Mouse (Mus musculus): Measurements from ENCODE around the gene Ccl8. TPM values are rescaled to one million over a fixed set of nuclear protein-coding genes. Genes with fewer than 3 reads are reported as not detected.

Ccl8 gene
- polyA plus RNA-seq (2012; rRNA removed): not detected in 2 replicates
- not detected in 2 replicates for polyA plus RNA-seq (2014; fragmentation: Nextera tagmentation; extraction: Ambion mirVana)

DNA sequence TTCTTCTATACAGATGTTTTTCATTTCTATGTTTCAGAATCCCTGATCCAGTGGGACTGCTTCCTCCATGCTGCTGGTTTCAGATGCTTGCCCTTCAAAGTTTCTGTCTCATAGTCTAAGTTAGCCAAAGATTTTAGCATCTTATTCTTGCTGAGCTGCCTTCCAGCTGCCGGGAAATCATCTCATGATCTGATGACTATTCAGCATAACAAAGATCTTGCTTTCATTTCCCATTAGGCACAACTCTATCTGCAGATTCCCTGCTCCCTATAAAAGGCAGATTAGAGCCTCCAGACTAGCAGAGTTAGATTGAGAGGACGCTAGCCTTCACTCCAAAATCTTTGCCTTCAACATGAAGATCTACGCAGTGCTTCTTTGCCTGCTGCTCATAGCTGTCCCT is at the start of gene Ccl8:
Gene Ccl8 (plus strand): TSS at position 301 of the 400 bp plus-strand sequence.
- ATAC-seq (ENCODE audit: insufficient read depth): no peak
- no peaks in the 10 kb centered on the region for H3K9me3 ChIP-seq (ENCODE audit: control insufficient read depth, low read length)
- DNase-seq (ENCODE audit: low read depth in 3 of 3, low spot score in 3 of 3): no peak
- no peak within 1 kb of the TSS for H3K9ac ChIP-seq (replicated peaks)
- no peaks in the 10 kb centered on the region for H3K4me1 ChIP-seq (replicated peaks; ENCODE audit: control insufficient read depth in 2 of 2, insufficient read depth in 2 of 2, low read length in 1 of 2)
- 43% methylated on average over 3 of the region's 3 CpGs for WGBS (ENCODE audit: insufficient replicate concordance)
- no peaks in the 10 kb centered on the region for H3K27me3 ChIP-seq (ENCODE audit: control insufficient read depth, insufficient read depth, low read length)
- TF ChIP-seq CTCF (IDR thresholded peaks at IDR 0.05; ENCODE audit: low read depth) (no peak), EP300 (IDR thresholded peaks at IDR 0.05; ENCODE audit: low read depth) (no peak)
- no peak within 1 kb of the TSS for H3K4me2 ChIP-seq (ENCODE audit: low read depth)
- no peaks in the 10 kb centered on the region for H3K36me3 ChIP-seq (replicated peaks; ENCODE audit: control insufficient read depth, insufficient read depth, low read depth)
- no peak within 1 kb of the TSS for H3K4me3 ChIP-seq (ENCODE audit: insufficient read depth in 1 of 2, low read depth in 2 of 2, low read length in 2 of 2)
- H3K27ac ChIP-seq: no peak within 1 kb of the TSS

DNA sequence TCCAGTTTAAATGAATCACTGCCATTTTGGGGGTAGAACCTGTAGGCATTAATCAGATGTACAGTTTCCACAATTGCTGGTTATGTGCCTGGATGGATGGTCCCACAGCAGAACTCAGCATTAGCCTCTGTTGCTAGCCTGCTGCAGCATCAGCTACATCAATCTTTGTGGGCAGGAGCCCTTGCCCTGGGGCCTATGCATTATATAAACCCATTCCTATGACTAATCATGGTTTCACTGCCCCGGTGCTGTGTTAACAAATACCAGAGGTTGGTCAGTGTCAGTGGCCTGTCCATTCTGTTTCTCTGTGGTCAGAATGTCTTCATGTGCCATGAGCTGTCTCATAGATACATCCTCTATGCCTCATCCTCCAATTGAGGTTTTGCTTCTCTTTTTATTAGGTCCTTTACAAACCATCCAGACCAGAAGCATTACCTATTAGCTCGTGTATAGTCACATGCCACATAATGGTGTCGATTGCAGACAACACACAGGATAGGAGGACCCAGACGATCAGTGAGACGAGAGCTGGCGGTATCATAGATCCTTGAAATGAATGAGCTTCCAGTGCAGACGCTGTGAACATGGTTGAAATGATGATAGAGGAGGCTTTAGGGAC is 47.9 kb upstream of the Ccl8 start:
- no peak for ATAC-seq (ENCODE audit: insufficient read depth)
- H3K9me3 ChIP-seq (ENCODE audit: control insufficient read depth, low read length): no peaks in the 10 kb centered on the region
- no peaks in the 10 kb centered on the region for H3K27me3 ChIP-seq (ENCODE audit: control insufficient read depth, insufficient read depth, low read length)
- no peak for DNase-seq (ENCODE audit: low read depth in 3 of 3, low spot score in 3 of 3)
- no peaks in the 10 kb centered on the region for H3K36me3 ChIP-seq (replicated peaks; ENCODE audit: control insufficient read depth, insufficient read depth, low read depth)
- WGBS (ENCODE audit: insufficient replicate concordance): 64% methylated on average over 7 of the region's 7 CpGs
- H3K4me3 ChIP-seq (ENCODE audit: insufficient read depth in 1 of 2, low read depth in 2 of 2, low read length in 2 of 2): no peak overlapping the region
- no peak overlapping the region for H3K9ac ChIP-seq (replicated peaks)
- no peaks in the 10 kb centered on the region for H3K4me1 ChIP-seq (replicated peaks; ENCODE audit: control insufficient read depth in 2 of 2, insufficient read depth in 2 of 2, low read length in 1 of 2)
- H3K4me2 ChIP-seq (ENCODE audit: low read depth): no peak overlapping the region
- TF ChIP-seq EP300 (IDR thresholded peaks at IDR 0.05; ENCODE audit: low read depth): no peak
- no peak for TF ChIP-seq CTCF (IDR thresholded peaks at IDR 0.05; ENCODE audit: low read depth)
- no peak overlapping the region for H3K27ac ChIP-seq

DNA sequence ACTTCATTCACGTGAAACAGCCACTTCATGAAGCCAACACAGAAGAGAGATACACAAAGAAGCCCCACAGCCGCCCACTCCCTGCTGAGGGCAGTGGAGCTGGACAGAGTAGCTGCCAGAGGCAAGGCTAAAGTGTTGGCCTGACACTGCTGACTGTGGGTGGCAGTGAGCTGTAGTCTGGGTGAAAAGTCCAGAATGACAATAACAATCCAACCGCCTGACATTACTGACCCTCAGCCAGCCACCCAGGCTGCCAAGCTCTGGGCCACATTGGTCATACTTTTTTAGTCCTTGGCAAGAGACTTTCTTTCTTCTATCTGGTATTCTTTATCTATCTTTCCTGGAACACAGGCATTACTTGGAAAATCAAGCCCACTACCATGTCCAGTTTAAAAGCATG is 43.9 kb upstream of the Ccl8 start:
- TF ChIP-seq CTCF (IDR thresholded peaks at IDR 0.05; ENCODE audit: low read depth) (no peak), EP300 (IDR thresholded peaks at IDR 0.05; ENCODE audit: low read depth) (no peak)
- H3K4me2 ChIP-seq (ENCODE audit: low read depth): no peak overlapping the region
- H3K27ac ChIP-seq: no peak overlapping the region
- no peaks in the 10 kb centered on the region for H3K36me3 ChIP-seq (replicated peaks; ENCODE audit: control insufficient read depth, insufficient read depth, low read depth)
- no peak for ATAC-seq (ENCODE audit: insufficient read depth)
- no peak overlapping the region for H3K4me3 ChIP-seq (ENCODE audit: insufficient read depth in 1 of 2, low read depth in 2 of 2, low read length in 2 of 2)
- H3K9ac ChIP-seq (replicated peaks): no peak overlapping the region
- 63% methylated on average over 3 of the region's 3 CpGs for WGBS (ENCODE audit: insufficient replicate concordance)
- H3K9me3 ChIP-seq (ENCODE audit: control insufficient read depth, low read length): no peaks in the 10 kb centered on the region
- DNase-seq (ENCODE audit: low read depth in 3 of 3, low spot score in 3 of 3): no peak
- H3K4me1 ChIP-seq (replicated peaks; ENCODE audit: control insufficient read depth in 2 of 2, insufficient read depth in 2 of 2, low read length in 1 of 2): no peaks in the 10 kb centered on the region
- no peaks in the 10 kb centered on the region for H3K27me3 ChIP-seq (ENCODE audit: control insufficient read depth, insufficient read depth, low read length)

DNA sequence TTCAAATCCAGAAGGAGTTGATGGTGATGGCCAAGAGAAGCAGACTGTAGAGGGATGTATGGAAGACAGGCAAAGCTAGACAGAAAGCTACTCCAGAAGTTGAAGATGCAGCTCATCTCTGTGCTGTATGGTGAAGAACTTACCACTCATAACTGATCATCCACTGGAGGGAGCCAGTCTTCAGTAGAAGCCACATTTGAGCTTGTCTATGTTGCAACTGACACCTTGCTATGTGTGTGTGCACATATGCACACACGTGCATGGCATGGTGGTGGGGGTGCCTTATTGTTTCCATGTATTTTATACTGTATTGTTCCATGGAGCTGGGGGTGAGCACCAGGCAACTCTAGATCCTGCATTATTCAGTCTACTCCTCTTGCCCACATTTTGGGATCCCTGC is 42.6 kb upstream of the Ccl8 start:
- DNase-seq (ENCODE audit: low read depth in 3 of 3, low spot score in 3 of 3): no peak
- Histone ChIP-seq H3K9me3 (ENCODE audit: control insufficient read depth, low read length) (no peaks in the 10 kb centered on the region), H3K36me3 (replicated peaks; ENCODE audit: control insufficient read depth, insufficient read depth, low read depth) (no peaks in the 10 kb centered on the region), H3K9ac (replicated peaks) (no peak overlapping the region), H3K4me1 (replicated peaks; ENCODE audit: control insufficient read depth in 2 of 2, insufficient read depth in 2 of 2, low read length in 1 of 2) (no peaks in the 10 kb centered on the region), H3K4me2 (ENCODE audit: low read depth) (no peak overlapping the region), H3K4me3 (ENCODE audit: insufficient read depth in 1 of 2, low read depth in 2 of 2, low read length in 2 of 2) (no peak overlapping the region), H3K27ac (no peak overlapping the region), H3K27me3 (ENCODE audit: control insufficient read depth, insufficient read depth, low read length) (no peaks in the 10 kb centered on the region)
- no peak for ATAC-seq (ENCODE audit: insufficient read depth)
- no peak for TF ChIP-seq CTCF (IDR thresholded peaks at IDR 0.05; ENCODE audit: low read depth)
- no peak for TF ChIP-seq EP300 (IDR thresholded peaks at IDR 0.05; ENCODE audit: low read depth)
- 39% methylated on average over 1 of the region's 1 CpGs for WGBS (ENCODE audit: insufficient replicate concordance)

DNA sequence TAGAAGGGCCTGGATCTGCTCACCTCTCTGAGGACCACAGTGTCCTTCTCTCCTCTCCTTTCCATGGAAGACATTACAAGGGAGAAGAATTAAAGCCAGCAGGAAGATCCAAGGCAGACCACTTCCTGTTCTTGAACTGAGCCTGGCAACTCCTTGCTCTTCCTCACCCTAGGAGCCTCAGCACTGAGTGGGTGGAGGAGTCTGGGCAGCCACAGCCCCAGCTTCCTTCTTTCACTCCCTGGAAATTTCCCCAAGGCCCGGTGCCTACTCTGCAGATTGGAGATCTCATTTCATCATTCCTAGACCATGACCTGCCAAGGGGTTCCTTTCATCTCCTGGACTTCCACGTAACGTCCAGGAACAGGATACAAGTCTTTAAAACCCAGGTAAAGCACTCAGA is 42.0 kb upstream of the Ccl8 start:
- no peaks in the 10 kb centered on the region for H3K4me1 ChIP-seq (replicated peaks; ENCODE audit: control insufficient read depth in 2 of 2, insufficient read depth in 2 of 2, low read length in 1 of 2)
- DNase-seq (ENCODE audit: low read depth in 3 of 3, low spot score in 3 of 3): no peak
- no peak overlapping the region for H3K4me2 ChIP-seq (ENCODE audit: low read depth)
- no peak overlapping the region for H3K27ac ChIP-seq
- no peak overlapping the region for H3K9ac ChIP-seq (replicated peaks)
- H3K36me3 ChIP-seq (replicated peaks; ENCODE audit: control insufficient read depth, insufficient read depth, low read depth): no peaks in the 10 kb centered on the region
- no peak overlapping the region for H3K4me3 ChIP-seq (ENCODE audit: insufficient read depth in 1 of 2, low read depth in 2 of 2, low read length in 2 of 2)
- no peaks in the 10 kb centered on the region for H3K9me3 ChIP-seq (ENCODE audit: control insufficient read depth, low read length)
- TF ChIP-seq CTCF (IDR thresholded peaks at IDR 0.05; ENCODE audit: low read depth) (no peak), EP300 (IDR thresholded peaks at IDR 0.05; ENCODE audit: low read depth) (no peak)
- ATAC-seq (ENCODE audit: insufficient read depth): no peak
- WGBS (ENCODE audit: insufficient replicate concordance): 42% methylated on average over 3 of the region's 3 CpGs
- H3K27me3 ChIP-seq (ENCODE audit: control insufficient read depth, insufficient read depth, low read length): no peaks in the 10 kb centered on the region

All from liver, embryonic 14.5 days (tissue).